Mouse (Mus musculus) MEL (cell line): Measurements from ENCODE around the gene Palm.

Experiments used
- CHD2 ChIP-seq: IDR thresholded peaks from 2 replicates; pipeline ENCODE4 v1.6.1; 2011; ENCODE audit warnings: low read length, improper control_type of control experiment
- CTCF ChIP-seq, 3 experiments: IDR thresholded peaks in 2 of 3; conservative IDR thresholded peaks in 1 of 3; 2 replicates each; pipeline ENCODE4 v1.5.1; 2011 to 2012; ENCODE audit warnings: low read length in 3 of 3, low read depth in 2 of 3, mild to moderate bottlenecking in 2 of 3, improper control_type of control experiment in 1 of 3, inconsistent platforms in 1 of 3, mixed read lengths in 1 of 3, moderate library complexity in 1 of 3; ENCODE audit not compliant: control insufficient read depth in 1 of 3, insufficient read depth in 1 of 3, poor library complexity in 1 of 3, severe bottlenecking in 1 of 3
- MAX ChIP-seq: IDR thresholded peaks from 2 replicates; pipeline ENCODE4 v1.6.1; 2011; ENCODE audit warnings: low read length, improper control_type of control experiment
- MEF2A ChIP-seq: IDR thresholded peaks from 2 replicates; pipeline ENCODE4 v1.6.1; 2014; ENCODE audit warnings: low read depth, mild to moderate bottlenecking, inconsistent platforms, low read length, improper control_type of control experiment; ENCODE audit not compliant: poor library complexity, insufficient replicate concordance, severe bottlenecking; ENCODE audit errors: extremely low read depth
- POLR2A ChIP-seq, 2 experiments: IDR thresholded peaks; 2 replicates each; pipeline ENCODE4 v1.6.1; 2011 to 2012; ENCODE audit warnings: low read length in 2 of 2, mild to moderate bottlenecking in 2 of 2, control low read depth in 1 of 2, improper control_type of control experiment in 1 of 2, low read depth in 1 of 2, moderate library complexity in 1 of 2; ENCODE audit not compliant: control insufficient read depth in 1 of 2, insufficient read depth in 1 of 2, poor library complexity in 1 of 2
- POLR2AphosphoS2 ChIP-seq: IDR thresholded peaks from 2 replicates; pipeline ENCODE4 v1.6.1; 2011; ENCODE audit warnings: low read length, improper control_type of control experiment
- POLR2AphosphoS5 ChIP-seq: IDR thresholded peaks from 2 replicates; pipeline ENCODE4 v1.6.1; 2012; ENCODE audit warnings: low read depth, borderline replicate concordance, mild to moderate bottlenecking, inconsistent platforms, low read length, moderate library complexity, mixed read lengths
- SMC3 ChIP-seq: IDR thresholded peaks from 2 replicates; pipeline ENCODE4 v1.6.1; 2011; ENCODE audit warnings: low read depth, low read length, improper control_type of control experiment
- TAL1 ChIP-seq: IDR thresholded peaks from 2 replicates; pipeline ENCODE4 v1.6.1; 2012; ENCODE audit warnings: mild to moderate bottlenecking, inconsistent platforms, low read length, moderate library complexity, mixed read lengths
- TBP ChIP-seq: IDR thresholded peaks from 2 replicates; pipeline ENCODE4 v1.8.0; 2011; ENCODE audit warnings: low read depth, low read length, improper control_type of control experiment
- TCF12 ChIP-seq: IDR thresholded peaks from 2 replicates; pipeline ENCODE4 v1.6.1; 2014; ENCODE audit warnings: low read depth, mild to moderate bottlenecking, inconsistent platforms, low read length, improper control_type of control experiment, moderate library complexity
- USF1 ChIP-seq: IDR thresholded peaks from 2 replicates; pipeline ENCODE4 v1.6.1; 2014; ENCODE audit warnings: low read depth, mild to moderate bottlenecking, inconsistent platforms, low read length, improper control_type of control experiment, moderate library complexity
- USF2 ChIP-seq, 2 experiments: IDR thresholded peaks; 2 replicates each; pipeline ENCODE4 v1.6.1; 2011 to 2012; ENCODE audit warnings: improper control_type of control experiment in 2 of 2, low read length in 2 of 2, borderline replicate concordance in 1 of 2, inconsistent platforms in 1 of 2, low read depth in 1 of 2, mild to moderate bottlenecking in 1 of 2; ENCODE audit not compliant: insufficient read depth in 1 of 2
- ZNF384 ChIP-seq: IDR thresholded peaks from 2 replicates; pipeline ENCODE4 v1.6.1; 2012; ENCODE audit warnings: low read depth, mild to moderate bottlenecking, inconsistent platforms, low read length, improper control_type of control experiment

DNA sequence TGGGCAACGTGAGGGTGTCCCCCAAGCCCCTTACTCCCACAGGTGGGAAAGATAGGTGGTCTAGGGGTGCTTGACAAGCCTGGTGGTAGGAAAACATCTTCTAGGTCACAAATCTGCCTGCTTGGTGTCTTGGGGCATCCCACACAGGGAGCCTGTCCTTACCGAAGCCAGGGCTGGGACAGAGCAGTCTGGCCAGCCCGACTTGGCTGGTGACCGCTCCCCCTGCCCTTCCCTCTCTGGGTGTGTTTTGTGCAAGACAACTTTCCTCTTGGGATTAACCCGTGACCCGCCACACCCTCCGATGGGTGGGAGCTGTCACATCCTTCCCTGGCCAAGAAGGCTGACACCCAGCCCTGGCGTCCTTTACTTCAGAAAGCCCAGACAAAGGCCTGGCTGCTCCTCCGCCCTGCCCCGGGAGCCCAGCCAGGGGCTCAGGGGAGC, 1.1 kb downstream of the Palm start:
- no peak for TF ChIP-seq CTCF (IDR thresholded peaks at IDR 0.05 in 2 of 3, conservative IDR thresholded peaks at IDR 0.05 in 1 of 3; ENCODE audit: control insufficient read depth in 1 of 3, insufficient read depth in 1 of 3, low read depth in 2 of 3, low read length in 3 of 3, poor library complexity in 1 of 3, severe bottlenecking in 1 of 3)
- no peak for TF ChIP-seq POLR2A (IDR thresholded peaks at IDR 0.05; ENCODE audit: control insufficient read depth in 1 of 2, insufficient read depth in 1 of 2, low read depth in 1 of 2, low read length in 2 of 2, poor library complexity in 1 of 2)
- TF ChIP-seq TBP, result no peak
- no peak for TF ChIP-seq USF2 (IDR thresholded peaks at IDR 0.05; ENCODE audit: borderline replicate concordance in 1 of 2, insufficient read depth in 1 of 2, low read depth in 1 of 2, low read length in 2 of 2)
- no peak for TF ChIP-seq POLR2AphosphoS2
- TF ChIP-seq USF1, result no peak
- TF ChIP-seq ZNF384, result no peak
- no peak for TF ChIP-seq TCF12
- TF ChIP-seq CHD2, result no peak
- no peak for TF ChIP-seq MAX
- no peak for TF ChIP-seq POLR2AphosphoS5
- TF ChIP-seq MEF2A, result no peak
- TF ChIP-seq SMC3, result no peak
- no peak for TF ChIP-seq TAL1
